Mouse (Mus musculus) stomach, postnatal 0 days (tissue): ENCODE data around the gene Hmmr. TPM values are rescaled to one million over a fixed set of nuclear protein-coding genes. Genes with fewer than 3 reads are reported as not detected.
"Not testable (repeated sequence)": the region's sequence is repeated elsewhere in the genome, so short reads cannot be mapped to it uniquely, and the experiment has no call there.

ENCODE experiments used
- ATAC-seq: fragments of 200-750 bp; cut with Nextera tagmentation; 2 replicates; pipeline ENCODE4 v1.8.0; 2017; ENCODE audit not compliant: low FRiP score, low TSS enrichment
- DNase-seq: peaks from one replicate; pipeline ENCODE4 v3.0.0-alpha.2; 2016; ENCODE audit warnings: low spot score
- H3K27ac ChIP-seq: fragments of 300-500 bp; sonication (generic); replicated peaks from 2 replicates; pipeline ENCODE4 v1.5.1; 2014; ENCODE audit warnings: mild to moderate bottlenecking, control low read depth
- H3K27me3 ChIP-seq: fragments of 300-500 bp; sonication (generic); 2 replicates; pipeline ENCODE4 v1.6.1; 2014; ENCODE audit warnings: low read length; ENCODE audit not compliant: control insufficient read depth, insufficient read depth
- H3K36me3 ChIP-seq: fragments of 300-500 bp; sonication (generic); 2 replicates; pipeline ENCODE4 v1.6.1; 2014; ENCODE audit warnings: low read length, mixed read lengths; ENCODE audit not compliant: control insufficient read depth, insufficient read depth
- H3K4me1 ChIP-seq: fragments of 300-500 bp; sonication (generic); replicated peaks from 2 replicates; pipeline ENCODE4 v1.6.1; 2014; ENCODE audit warnings: antibody characterized with exemption; ENCODE audit not compliant: control insufficient read depth, insufficient read depth
- H3K4me2 ChIP-seq: fragments of 300-500 bp; sonication (generic); replicated peaks from 2 replicates; pipeline ENCODE4 v1.6.1; 2014; ENCODE audit warnings: low read depth, mild to moderate bottlenecking, control low read depth, moderate library complexity
- H3K4me3 ChIP-seq: fragments of 300-500 bp; sonication (generic); 2 replicates; pipeline ENCODE4 v1.5.1; 2014; ENCODE audit warnings: low read depth, low read length, control low read depth
- H3K9ac ChIP-seq: fragments of 300-500 bp; sonication (generic); 2 replicates; pipeline ENCODE4 v1.6.1; 2014; ENCODE audit warnings: mild to moderate bottlenecking, low read length, control low read depth, mixed read lengths
- H3K9me3 ChIP-seq: fragments of 300-500 bp; sonication (generic); 2 replicates; pipeline ENCODE4 v1.6.1; 2016; ENCODE audit warnings: low read length; ENCODE audit not compliant: control insufficient read depth
- CTCF ChIP-seq: IDR thresholded peaks from 2 replicates; pipeline ENCODE4 v1.5.1; 2016; ENCODE audit warnings: antibody characterized with exemption, low read depth, mild to moderate bottlenecking, moderate library complexity
- EP300 ChIP-seq: optimal IDR thresholded peaks from 2 replicates; pipeline ENCODE3; 2016; ENCODE audit warnings: antibody characterized with exemption
- WGBS: fragments of 180-500 bp; shearing (Covaris S2); extraction: QIAGEN DNeasy Blood & Tissue Kit; methylation state at CpG from one replicate; pipeline ENCODE4 v1.1.7; 2014; 5-methylcytosine and 5-hydroxymethylcytosine counted together
- polyA plus RNA-seq: library from polyadenylated mRNA; unstranded; fragments of >200 nt; fragmentation: Nextera tagmentation; extraction: Ambion mirVana; gene quantifications from 2 replicates; pipeline ENCODE4 v1.2.1, GENCODE M21; 2015

The Hmmr gene
- polyA plus RNA-seq, 1 experiment from 2014 or later: 11.5 TPM

DNA sequence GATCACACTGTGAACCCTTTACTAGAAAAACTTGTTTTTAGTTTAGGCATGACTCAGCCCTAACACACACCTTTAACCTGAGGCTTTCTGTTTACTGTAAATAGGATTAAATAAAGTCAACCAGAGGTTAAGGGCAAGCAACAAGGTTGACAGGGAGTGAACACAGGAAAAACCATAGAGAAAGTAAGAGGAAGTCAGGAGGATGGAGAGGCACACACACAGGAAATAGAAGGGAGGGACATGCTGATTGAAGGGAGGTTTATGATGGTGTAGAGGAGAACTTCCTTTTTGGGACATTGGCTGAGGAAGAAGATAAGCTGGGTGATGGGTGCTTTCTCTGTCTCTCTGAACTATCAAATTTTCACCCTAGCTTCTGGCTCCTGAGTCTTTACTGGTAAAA, 14.9 kb downstream of the Hmmr start:
- TF ChIP-seq EP300: no peak
- no peak for TF ChIP-seq CTCF
- H3K9me3 ChIP-seq: no peaks in the 10 kb centered on the region
- no peaks in the 10 kb centered on the region for H3K27me3 ChIP-seq
- H3K36me3 ChIP-seq: peaks cover 9% of the 10 kb centered on the region; the same call in 1 of the 2 replicates
- no peak overlapping the region for H3K27ac ChIP-seq
- H3K4me3 ChIP-seq: no peak overlapping the region
- H3K4me1 ChIP-seq: no peaks in the 10 kb centered on the region
- DNase-seq (no peak), ATAC-seq (peak; percentile 68; the same call in 1 of the 2 replicates)
- H3K4me2 ChIP-seq: no peak overlapping the region
- H3K9ac ChIP-seq: no peak overlapping the region

DNA sequence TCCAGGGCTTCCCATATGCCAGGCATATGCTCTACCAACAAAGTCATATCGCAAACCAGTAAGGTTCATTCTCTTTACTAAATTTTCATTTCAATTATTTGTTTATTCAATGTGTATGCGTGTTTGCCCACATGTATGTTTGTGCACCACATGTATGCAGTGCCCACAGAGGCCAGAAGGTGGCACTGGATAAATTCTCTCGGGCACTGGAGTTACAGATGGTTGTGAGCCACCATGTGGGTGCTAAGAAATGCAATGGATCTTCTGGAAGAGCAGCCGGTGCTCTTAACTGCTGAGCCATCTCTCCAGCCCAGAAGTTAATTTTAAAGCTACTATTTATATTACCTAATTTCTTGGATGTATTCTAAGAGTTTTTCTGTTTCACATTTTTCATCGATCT, 17.7 kb downstream of the Hmmr start:
- Histone ChIP-seq H3K4me1 (no peaks in the 10 kb centered on the region), H3K4me3 (no peak overlapping the region), H3K27me3 (no peaks in the 10 kb centered on the region), H3K36me3 (peaks cover 8% of the 10 kb centered on the region; the same call in 1 of the 2 replicates), H3K27ac (no peak overlapping the region), H3K4me2 (no peak overlapping the region), H3K9me3 (no peaks in the 10 kb centered on the region), H3K9ac (no peak overlapping the region)
- WGBS: 91% methylated on average over 5 of the region's 5 CpGs
- DNase-seq (peak; percentile 16), ATAC-seq (no peak)
- TF ChIP-seq EP300: no peak
- peak; percentile 49 for TF ChIP-seq CTCF

DNA sequence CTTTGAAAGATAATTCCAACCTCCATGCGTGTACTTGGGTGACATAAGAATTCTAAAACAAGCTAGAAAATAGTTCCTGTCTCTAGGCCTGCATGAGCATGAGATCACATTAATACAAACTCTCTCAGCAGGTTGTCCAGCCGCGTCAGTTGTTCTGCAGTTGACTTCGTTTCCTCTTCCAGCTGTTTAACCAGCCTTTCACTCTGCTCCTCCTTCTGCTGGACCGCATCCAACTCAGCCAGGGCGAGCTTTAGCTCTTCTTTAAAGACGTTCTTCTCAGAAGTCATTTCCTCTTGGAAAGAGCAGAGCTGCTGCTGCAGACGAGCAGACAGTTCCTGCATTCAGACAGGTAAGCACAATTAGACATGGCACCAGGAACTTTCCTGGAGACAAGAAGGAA, 19.4 kb downstream of the Hmmr start:
- TF ChIP-seq CTCF (no peak), EP300 (no peak)
- WGBS: 54% methylated on average over 8 of the region's 8 CpGs
- Histone ChIP-seq H3K36me3 (peaks cover 10% of the 10 kb centered on the region; the same call in 1 of the 2 replicates), H3K9ac (no peak overlapping the region), H3K27me3 (no peaks in the 10 kb centered on the region), H3K27ac (no peak overlapping the region), H3K4me1 (no peaks in the 10 kb centered on the region), H3K4me3 (no peak overlapping the region), H3K9me3 (no peaks in the 10 kb centered on the region), H3K4me2 (no peak overlapping the region)
- no peak for ATAC-seq
- no peak for DNase-seq

DNA sequence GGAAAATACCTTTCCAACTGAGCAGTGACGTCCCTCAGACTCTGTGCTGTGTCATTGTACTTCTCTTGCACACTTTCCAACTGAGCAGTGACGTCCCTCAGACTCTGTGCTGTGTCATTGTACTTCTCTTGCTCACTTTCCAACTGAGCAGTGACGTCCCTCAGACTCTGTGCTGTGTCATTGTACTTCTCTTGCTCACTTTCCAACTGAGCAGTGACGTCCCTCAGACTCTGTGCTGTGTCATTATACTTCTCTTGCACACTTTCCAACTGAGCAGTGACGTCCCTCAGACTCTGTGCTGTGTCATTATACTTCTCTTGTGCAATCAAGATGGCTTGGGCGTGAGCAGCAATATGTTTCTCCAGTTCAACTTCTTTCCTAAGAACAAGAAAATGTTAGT, 23.3 kb downstream of the Hmmr start:
- H3K4me3 ChIP-seq, H3K9me3 ChIP-seq, H3K27me3 ChIP-seq, H3K9ac ChIP-seq, H3K4me2 ChIP-seq, ATAC-seq, H3K36me3 ChIP-seq, DNase-seq, H3K27ac ChIP-seq, H3K4me1 ChIP-seq: not testable (repeated sequence)
- 84% methylated on average over 6 of the region's 6 CpGs for WGBS

DNA sequence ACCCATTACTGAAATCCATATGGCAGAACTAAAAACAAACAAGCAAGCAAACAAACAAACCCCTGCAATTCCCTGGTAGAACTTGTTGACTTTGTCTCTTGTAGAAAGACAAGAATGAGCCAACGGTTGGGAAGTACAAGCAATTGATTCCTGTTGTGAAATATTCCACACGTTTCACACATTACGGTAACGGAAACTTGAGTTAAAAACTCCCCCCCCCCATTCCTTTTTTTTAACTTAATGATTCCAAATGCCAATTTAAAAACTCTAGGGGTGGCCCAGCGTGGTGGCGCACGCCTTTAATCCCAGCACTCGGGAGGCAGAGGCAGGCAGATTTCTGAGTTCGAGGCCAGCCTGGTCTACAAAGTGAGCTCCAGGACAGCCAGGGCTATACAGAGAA, 38.1 kb downstream of the Hmmr start, which contains the start of gene Mat2b:
Gene Mat2b, minus strand, starts transcription at position 101 of the 400 bp plus-strand sequence.
- H3K4me2 ChIP-seq: peak within 1 kb of the TSS; percentile 82
- 81% methylated on average over 9 of the region's 9 CpGs for WGBS
- H3K27me3 ChIP-seq: no peaks in the 10 kb centered on the region
- peak within 1 kb of the TSS; percentile 98 for H3K27ac ChIP-seq
- H3K4me1 ChIP-seq: 0 out of 2 replicates have a peak, but pooled peaks cover 5% of the 10 kb centered on the region
- peak within 1 kb of the TSS; percentile 91 for H3K4me3 ChIP-seq
- no peaks in the 10 kb centered on the region for H3K36me3 ChIP-seq
- no peaks in the 10 kb centered on the region for H3K9me3 ChIP-seq
- TF ChIP-seq EP300 (no peak), CTCF (no peak)
- no peak for DNase-seq
- peak within 1 kb of the TSS; percentile 67 for H3K9ac ChIP-seq
- no peak for ATAC-seq

DNA sequence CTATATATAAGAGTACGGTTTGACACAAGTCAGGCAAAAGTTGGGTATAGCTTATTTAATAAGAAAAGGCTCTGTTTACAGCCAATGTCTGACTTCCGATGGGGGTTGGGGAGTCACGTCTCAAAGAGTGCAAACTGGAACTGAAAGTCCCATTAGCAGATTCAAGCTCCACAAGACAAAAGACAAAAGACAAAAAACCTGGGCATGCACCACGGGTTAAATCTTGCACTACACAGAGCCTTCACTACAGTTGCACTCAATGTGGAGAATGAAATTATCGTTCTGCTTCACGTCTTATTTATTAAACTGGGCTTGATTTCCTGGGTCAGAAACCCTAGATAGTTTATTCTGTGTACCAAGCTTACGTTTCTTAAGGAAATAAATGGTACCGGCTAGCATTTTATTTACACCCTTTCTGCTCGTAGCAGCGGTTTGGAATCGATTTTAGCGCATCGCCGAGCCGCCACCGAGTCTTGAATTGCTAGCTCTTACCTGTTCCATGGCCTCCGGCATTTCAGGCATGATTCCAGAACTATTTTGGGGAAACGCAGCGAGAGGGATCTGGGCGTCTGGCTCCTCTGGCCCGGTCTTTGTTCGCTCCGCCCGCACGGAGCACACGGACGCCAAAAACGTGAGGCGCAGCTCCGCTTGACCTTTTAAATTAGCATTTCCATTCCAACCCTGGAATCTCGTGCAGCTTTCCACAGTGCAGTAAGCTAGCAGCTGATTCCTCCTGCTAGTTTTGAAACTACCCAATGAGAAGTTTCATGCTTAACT, 38.7 kb downstream of the Hmmr start:
- peak; percentile 69 for DNase-seq
- ATAC-seq: peak; percentile 27
- Histone ChIP-seq H3K9ac (peak overlapping the region; percentile 67), H3K27ac (peak overlapping the region; percentile 98), H3K36me3 (no peaks in the 10 kb centered on the region), H3K4me3 (peak overlapping the region; percentile 91), H3K9me3 (no peaks in the 10 kb centered on the region), H3K4me1 (0 out of 2 replicates have a peak, but pooled peaks cover 5% of the 10 kb centered on the region), H3K27me3 (no peaks in the 10 kb centered on the region), H3K4me2 (peak overlapping the region; percentile 82)
- no peak for TF ChIP-seq EP300
- TF ChIP-seq CTCF: no peak
- under 1% methylated on average over 31 of the region's 31 CpGs for WGBS
